Mouse (Mus musculus) spleen, adult 2 months (tissue): ENCODE results near the gene Gla.

Source experiments
- CTCF ChIP-seq: fragments of 200-500 bp; IDR thresholded peaks from 2 replicates; pipeline ENCODE4 v1.5.1; 2011; ENCODE audit warnings: mild to moderate bottlenecking, inconsistent platforms; ENCODE audit not compliant: insufficient read depth, insufficient read length, insufficient replicate concordance; ENCODE audit errors: extremely low read depth
- POLR2A ChIP-seq: fragments of 200-500 bp; IDR thresholded peaks from 2 replicates; pipeline ENCODE4 v1.6.1; 2011; ENCODE audit warnings: low read depth, low read length, inconsistent platforms

DNA sequence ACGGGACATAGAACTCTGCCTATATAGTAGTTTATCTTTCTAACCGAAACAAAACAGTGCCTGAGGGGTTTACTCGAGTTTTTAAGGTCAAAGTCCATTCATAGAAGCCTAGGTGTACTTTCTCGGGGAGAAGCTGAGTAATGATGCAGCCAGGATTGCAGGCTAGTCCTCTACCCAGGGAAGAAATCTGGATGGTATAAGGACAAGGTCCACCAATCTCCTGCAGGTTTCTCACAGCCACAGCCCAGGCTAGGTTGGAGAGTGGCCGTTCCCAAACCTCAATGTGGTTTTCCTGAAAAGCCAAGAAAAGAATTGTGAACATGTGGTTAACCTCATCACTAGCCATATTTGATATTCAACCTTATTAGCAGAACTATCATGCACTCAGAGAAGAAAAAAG lies 11.1 kb downstream of the Gla start:
- TF ChIP-seq CTCF, result no peak
- no peak for TF ChIP-seq POLR2A
